Mouse (Mus musculus): Measurements from ENCODE around the gene Zfp991.
"Not testable (repeated sequence)": the region's sequence is repeated elsewhere in the genome, so short reads cannot be mapped to it uniquely, and the experiment has no call there.

Gene Zfp991

DNA sequence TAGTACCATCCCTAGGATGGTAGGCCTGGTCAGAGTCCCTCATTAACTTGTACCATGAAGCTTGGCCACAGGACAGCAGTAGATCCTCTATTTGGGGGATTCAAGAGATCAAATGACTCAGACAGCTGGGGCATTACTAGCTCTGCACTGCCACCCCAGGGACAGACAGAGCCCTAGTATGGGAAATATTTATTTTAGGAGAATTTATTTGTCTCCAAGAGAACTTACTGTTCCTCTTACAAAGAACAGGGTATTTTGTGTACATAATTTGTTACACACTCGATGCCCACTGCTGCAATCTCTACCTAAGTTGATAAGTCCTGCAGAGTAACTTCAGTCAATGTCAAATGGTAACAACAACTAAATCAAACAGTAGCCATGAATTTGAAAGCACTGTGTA lies 55.0 kb downstream of the Zfp991 start:
- not testable (repeated sequence) for DNase-seq

DNA sequence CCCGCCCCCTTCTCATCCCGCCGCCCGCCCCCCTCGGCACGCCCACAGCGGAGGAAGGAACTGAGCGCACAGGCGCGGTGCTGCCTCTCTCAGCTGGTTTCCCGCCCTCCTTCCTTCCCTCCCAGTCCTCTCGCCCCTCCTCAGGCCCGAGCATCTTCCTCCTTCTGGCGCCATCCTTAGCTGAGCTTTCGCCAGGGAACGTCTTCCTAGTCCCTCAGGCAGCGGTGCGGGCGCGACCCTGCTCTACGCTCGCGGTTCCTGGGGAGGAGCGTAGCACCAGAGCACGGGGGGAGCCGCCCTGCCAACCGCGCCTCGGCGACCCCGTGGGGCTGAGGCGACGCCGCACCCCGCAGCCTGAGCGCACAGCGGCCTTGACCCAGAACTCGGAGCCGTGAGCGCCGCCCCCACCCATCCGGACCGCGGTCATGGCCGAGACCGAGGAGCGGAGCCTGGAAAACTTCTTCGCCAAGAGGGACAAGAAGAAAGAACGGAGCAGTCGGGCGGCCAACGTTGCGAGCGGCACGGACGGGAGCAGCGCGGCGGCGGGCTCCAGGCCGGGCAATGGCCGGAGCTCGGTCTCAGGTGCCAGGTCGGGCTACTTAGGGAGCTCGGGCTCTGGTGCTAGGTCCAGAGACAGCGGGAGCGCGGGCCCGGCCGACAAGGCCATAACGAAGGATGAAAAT lies 55.6 kb downstream of the Zfp991 start:
- DNase-seq: not testable (repeated sequence)

DNA sequence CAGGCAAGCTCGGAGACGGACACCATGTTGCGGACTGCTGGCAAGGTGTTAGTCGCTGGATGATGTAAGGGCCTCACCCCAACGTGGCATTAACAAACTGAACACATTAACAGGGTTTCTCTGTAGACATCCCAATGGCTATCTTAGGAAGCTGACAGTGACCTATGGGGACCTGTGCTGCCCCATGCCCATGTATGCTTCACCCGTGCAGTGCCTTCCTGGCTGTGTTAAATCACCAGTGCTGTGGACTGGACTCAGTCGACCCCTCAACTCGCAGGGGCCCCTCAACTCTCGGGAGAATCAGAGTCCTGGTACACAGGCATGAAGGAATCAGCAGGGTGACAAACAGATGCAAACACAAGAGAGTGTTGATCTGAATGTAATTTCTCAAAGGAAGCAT lies 63.3 kb downstream of the Zfp991 start:
- not testable (repeated sequence) for DNase-seq

DNA sequence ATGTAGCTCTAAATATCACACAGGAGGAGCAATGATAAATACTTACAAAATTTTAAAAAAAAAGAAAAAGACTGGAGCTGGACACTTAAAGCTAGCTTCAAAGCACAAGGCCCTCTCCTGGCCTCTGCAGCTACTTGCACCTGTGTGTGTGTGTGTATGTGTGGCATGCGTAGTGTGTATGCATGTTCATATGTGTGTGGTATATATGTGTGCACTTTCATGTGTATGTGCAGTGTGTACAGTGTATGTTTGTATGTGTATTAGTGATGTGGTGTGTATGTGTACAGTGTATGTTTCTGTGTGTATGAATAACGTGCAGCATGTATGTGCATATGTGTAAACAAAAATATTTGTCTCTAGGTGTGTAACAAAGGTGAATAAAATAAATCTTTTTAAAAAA lies 65.4 kb downstream of the Zfp991 start:
- DNase-seq: not testable (repeated sequence)

DNA sequence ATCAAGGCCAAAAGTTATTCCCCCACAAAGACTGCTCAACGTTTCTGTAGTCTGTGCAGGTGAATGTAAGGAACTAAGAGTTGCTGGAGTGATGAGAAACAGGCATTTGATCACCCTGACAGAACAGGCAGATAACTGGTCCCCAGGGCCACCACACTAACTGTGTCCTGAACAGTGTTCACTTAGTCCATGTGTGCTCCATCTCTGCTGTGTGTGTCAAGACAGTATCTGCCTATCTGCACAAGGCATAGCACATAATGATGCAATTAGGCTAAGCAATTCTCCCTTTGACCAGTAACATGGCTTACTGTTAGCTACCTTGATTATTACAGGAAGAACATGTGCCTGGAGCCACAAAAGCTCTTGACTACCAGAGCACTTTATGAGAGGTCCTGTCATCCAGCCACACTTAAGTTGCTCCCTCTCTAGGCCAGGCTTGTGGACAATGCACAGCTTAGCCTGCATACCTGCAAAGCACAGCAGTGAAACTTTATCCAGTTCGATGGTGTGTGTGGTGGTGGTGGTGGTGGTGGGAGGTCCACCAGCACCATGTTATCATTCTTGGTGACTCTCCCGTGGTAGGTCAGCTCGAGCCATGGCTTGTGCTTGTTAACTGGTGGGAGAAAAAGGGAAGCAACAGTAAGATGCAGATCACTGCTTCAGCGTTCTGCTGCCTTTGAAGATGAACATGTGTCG lies 67.4 kb downstream of the Zfp991 start:
- not testable (repeated sequence) for DNase-seq

DNA sequence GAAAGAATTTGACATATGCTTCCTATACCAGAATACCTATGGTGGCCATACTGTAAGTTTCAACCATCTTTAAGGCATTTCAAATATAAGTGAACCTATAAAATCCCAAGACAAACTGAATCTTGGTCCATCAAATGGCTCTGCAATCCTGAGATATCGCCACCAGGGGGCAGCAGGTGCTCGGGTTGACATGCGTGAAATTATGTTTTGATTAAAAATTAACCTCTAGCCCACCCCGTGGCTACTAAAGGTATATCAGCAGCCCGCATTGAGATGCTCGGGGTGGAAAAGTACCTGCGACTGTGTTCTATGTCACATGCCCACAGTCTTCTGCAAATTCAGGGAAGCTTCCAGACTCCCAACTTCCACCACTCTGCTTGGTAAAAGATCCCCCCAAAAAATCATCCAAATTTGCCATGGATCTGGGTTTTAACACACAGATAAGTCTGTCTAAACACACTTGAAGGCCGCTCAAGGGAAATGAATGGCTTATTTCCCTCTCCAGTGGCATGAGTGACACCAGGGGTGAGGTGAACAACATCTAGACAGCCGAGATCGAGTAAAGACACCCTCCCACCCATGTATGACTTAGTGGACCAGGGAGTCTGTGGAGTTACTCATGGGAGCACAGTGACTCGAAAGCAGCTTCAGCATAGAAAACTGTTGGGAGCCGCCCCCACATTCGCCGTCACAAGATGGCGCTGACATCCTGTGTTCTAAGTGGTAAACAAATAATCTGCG lies 70.3 kb downstream of the Zfp991 start:
- not testable (repeated sequence) for DNase-seq

DNA sequence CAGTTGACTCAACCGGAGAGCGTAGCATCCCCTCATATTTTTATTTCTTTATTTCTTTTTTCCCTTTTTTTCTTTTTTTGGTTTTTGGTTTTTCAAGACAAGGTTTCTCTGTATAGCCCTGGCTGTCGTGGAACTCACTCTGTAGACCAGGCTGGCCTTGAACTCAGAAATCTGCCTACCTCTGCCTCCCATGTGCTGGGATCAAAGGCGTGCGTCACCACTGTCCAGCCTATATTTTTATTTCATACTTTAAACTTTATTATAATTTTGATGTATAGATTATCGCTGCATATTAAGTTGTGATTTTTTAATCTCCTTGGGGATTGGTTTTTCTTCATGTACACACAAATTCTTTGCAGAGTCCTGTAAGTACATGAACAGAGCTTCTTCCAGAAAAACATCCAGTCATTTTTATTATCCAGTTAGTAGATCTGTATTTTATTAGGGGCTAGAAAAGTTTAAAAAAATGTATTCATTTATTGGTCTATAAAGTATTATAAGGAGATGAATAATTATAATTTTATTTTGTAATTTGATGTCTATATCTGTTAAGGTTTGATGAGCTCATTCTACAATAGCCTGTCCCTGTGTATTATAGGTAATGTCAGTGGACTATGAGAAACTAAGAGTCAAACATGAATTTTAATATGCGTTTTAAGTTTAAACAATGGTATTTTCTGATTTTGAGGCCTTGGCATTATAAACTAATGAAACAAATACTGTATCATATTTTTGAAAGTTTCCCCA lies 80.5 kb downstream of the Zfp991 start:
- not testable (repeated sequence) for DNase-seq

DNA sequence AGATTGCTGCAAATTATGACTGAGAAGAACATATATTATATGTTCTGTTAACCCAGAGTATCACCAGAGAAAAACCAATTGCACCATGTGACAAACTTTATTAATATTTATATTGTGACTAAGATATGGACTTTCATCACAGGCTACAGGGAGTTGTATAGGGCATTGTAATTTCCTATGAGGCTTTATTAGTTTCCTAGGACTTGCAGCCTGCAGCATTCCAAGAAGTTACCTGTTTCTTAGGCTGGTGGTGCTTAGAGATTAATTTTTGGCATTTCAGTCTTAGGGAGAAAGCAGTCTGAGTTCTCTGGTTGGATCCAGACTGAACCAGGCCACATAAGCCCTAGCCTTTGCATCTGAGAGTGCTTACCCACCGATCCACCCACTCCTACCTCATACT lies 82.4 kb downstream of the Zfp991 start:
- DNase-seq: not testable (repeated sequence)

DNA sequence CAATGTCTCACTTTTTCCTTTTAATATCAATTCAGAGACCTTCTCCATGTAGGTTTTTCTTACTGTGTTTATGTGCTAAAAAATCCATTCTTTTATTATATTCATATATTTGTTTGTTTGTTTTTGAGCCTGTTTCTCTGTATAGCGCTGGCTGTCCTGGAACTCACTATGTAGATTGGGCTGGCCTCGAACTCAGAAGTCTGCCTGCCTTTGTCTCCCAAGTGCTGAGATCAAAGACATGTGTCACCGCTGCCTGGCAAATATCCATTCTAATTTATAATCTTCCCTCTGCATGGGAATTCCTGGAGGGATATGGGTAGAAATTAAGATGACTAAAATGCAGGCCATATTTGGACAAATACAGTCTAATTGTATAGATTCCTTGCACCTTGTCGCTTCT lies 85.8 kb downstream of the Zfp991 start:
- not testable (repeated sequence) for DNase-seq

DNA sequence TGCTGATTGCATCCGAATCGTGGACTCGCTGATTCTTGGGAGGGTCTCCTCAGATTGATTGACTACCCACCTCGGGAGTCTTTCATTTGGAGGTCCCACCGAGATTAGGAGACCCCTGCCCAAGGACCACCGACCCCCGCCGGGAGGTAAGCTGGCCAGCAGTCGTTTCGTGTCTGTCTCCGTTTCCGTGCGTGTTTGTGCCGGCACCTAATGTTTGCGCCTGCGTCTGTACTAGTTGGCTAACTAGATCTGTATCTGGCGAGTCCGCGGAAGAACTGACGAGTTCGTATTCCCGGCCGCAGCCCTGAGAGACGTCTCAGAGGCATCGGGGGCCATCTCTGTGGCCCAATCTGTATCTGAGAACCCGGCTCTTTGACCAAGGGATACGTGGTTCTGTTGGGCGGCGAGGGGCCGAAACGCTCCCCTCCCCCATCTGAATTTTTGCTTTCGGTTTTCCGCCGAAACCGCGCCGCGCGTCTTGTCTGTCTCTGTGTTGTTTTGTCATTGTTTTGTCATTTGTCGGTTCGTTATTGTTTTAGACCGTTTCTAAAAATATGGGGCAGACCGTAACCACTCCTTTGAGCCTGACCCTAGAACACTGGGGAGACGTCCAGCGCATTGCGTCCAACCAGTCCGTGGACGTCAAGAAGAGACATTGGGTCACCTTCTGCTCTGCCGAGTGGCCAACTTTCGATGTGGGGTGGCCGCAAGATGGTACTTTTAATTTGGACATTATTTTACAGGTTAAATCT lies 87.7 kb downstream of the Zfp991 start:
- not testable (repeated sequence) for DNase-seq

DNA sequence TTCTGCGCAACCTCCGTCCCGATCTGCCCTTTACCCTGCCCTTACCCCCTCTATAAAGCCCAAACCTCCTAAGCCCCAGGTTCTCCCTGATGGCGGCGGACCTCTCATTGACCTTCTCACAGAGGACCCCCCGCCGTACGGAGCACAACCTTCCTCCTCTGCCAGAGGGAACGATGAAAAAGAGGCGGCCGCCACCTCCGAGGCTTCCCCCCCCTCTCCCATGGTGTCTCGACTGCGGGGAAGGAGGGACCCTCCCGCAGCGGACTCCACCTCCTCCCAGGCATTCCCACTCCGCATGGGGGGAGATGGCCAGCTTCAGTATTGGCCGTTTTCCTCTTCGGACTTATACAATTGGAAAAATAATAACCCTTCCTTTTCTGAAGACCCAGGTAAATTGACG lies 88.4 kb downstream of the Zfp991 start:
- not testable (repeated sequence) for DNase-seq

DNA sequence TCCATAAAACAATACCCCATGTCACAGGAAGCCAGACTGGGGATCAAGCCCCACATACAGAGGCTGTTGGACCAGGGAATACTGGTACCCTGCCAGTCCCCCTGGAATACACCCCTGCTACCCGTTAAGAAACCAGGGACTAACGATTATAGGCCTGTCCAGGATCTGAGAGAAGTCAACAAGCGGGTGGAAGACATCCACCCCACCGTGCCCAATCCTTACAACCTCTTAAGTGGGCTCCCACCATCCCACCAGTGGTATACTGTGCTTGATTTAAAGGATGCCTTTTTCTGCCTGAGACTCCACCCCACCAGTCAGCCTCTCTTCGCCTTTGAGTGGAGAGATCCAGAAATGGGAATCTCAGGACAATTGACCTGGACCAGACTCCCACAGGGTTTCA lies 90.2 kb downstream of the Zfp991 start:
- DNase-seq: not testable (repeated sequence)

DNA sequence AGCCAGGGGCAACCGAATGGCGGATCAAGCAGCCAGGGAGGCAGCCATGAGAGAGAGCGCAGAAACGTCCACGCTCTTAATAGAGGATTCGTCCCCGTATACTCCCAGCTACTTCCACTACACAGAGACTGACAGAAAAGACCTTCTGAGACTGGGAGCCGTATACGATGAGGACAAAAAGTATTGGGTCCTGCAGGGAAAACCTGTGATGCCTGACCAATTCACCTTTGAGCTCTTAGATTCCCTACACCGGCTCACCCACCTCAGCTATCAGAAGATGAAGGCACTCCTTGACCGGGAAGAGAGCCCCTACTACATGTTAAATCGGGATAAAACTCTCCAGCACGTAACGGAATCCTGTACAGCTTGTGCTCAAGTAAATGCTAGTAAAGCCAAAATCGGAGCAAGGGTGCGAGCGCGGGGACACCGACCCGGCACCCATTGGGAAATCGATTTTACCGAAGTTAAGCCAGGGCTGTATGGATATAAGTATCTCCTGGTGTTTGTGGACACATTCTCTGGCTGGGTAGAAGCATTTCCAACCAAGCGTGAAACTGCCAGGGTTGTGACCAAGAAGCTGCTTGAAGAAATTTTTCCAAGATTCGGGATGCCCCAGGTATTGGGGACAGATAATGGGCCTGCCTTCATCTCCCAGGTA lies 92.1 kb downstream of the Zfp991 start:
- not testable (repeated sequence) for DNase-seq

DNA sequence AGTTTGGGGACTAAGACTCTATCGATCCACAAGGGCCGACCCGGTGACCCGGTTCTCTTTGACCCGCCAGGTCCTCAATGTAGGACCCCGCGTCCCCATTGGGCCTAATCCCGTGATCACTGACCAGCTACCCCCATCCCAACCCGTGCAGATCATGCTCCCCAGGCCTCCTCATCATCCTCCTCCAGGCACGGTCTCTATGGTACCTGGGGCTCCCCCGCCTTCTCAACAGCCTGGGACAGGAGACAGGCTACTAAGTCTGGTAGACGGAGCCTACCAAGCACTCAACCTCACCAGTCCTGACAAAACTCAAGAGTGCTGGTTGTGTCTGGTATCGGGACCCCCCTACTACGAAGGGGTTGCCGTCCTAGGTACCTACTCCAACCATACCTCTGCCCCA lies 93.8 kb downstream of the Zfp991 start:
- not testable (repeated sequence) for DNase-seq

DNA sequence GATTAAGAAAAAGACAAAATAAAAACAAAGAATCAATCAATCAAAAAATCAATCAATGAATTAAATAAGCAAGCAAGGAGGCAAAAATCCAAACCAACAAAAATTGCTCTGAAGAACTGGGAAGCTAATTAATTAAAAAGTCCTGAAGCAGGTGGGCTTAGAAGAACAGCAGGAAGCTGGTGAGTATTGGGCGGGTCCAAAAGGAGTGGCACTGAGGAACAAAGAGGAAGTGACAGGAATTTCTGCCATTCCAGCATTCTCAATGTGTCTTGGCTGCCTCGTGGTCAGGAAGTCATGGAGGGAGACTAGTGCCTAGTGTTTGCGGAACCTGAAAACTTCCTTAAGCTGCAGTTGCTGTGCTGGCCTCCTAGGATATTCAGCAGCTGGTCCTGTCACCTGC lies 98.2 kb downstream of the Zfp991 start:
- DNase-seq: not testable (repeated sequence)
